Mouse (Mus musculus): Measurements from ENCODE around the gene Atrnl1. TPM values are rescaled to one million over a fixed set of nuclear protein-coding genes. Genes with fewer than 3 reads are reported as not detected.

The Atrnl1 gene
- total RNA-seq, 1 experiment from 2014 or later = 27.2 TPM

- no peak for ATAC-seq (ENCODE audit: extremely low read depth, insufficient number of reproducible peaks, low FRiP score, poor library complexity, severe bottlenecking)
Observed at GRCm38 (mm10) chr19:57941529-57941928, 330.7 kb downstream of the Atrnl1 start.

GRCm38 (mm10) chr19:57942281-57942680 is 331.4 kb downstream of the Atrnl1 start:
- ATAC-seq (ENCODE audit: extremely low read depth, insufficient number of reproducible peaks, low FRiP score, poor library complexity, severe bottlenecking) = no peak

- ATAC-seq (ENCODE audit: extremely low read depth, insufficient number of reproducible peaks, low FRiP score, poor library complexity, severe bottlenecking) = no peak
Observed at GRCm38 (mm10) chr19:57943308-57943707, 332.5 kb downstream of the Atrnl1 start.

GRCm38 (mm10) chr19:57944680-57945079 is 333.8 kb downstream of the Atrnl1 start:
- no peak for ATAC-seq (ENCODE audit: extremely low read depth, insufficient number of reproducible peaks, low FRiP score, poor library complexity, severe bottlenecking)

GRCm38 (mm10) chr19:57945626-57946250 is 334.9 kb downstream of the Atrnl1 start:
- ATAC-seq (ENCODE audit: extremely low read depth, insufficient number of reproducible peaks, low FRiP score, poor library complexity, severe bottlenecking) = no peak

- no peak for ATAC-seq (ENCODE audit: extremely low read depth, insufficient number of reproducible peaks, low FRiP score, poor library complexity, severe bottlenecking)
Observed at GRCm38 (mm10) chr19:57948489-57948888, 337.7 kb downstream of the Atrnl1 start.

GRCm38 (mm10) chr19:57949260-57949917 is 338.6 kb downstream of the Atrnl1 start:
- no peak for ATAC-seq (ENCODE audit: extremely low read depth, insufficient number of reproducible peaks, low FRiP score, poor library complexity, severe bottlenecking)

GRCm38 (mm10) chr19:57954131-57954530 is 343.3 kb downstream of the Atrnl1 start:
- no peak for ATAC-seq (ENCODE audit: extremely low read depth, insufficient number of reproducible peaks, low FRiP score, poor library complexity, severe bottlenecking)

GRCm38 (mm10) chr19:57956459-57956858 is 345.6 kb downstream of the Atrnl1 start:
- no peak for ATAC-seq (ENCODE audit: extremely low read depth, insufficient number of reproducible peaks, low FRiP score, poor library complexity, severe bottlenecking)

- ATAC-seq (ENCODE audit: extremely low read depth, insufficient number of reproducible peaks, low FRiP score, poor library complexity, severe bottlenecking) = no peak
Observed at GRCm38 (mm10) chr19:57957363-57957762, 346.5 kb downstream of the Atrnl1 start.

- no peak for ATAC-seq (ENCODE audit: extremely low read depth, insufficient number of reproducible peaks, low FRiP score, poor library complexity, severe bottlenecking)
Observed at GRCm38 (mm10) chr19:57958154-57958553, 347.3 kb downstream of the Atrnl1 start.

- ATAC-seq (ENCODE audit: extremely low read depth, insufficient number of reproducible peaks, low FRiP score, poor library complexity, severe bottlenecking) = no peak
Observed at GRCm38 (mm10) chr19:57958726-57959125, 347.9 kb downstream of the Atrnl1 start.

- no peak for ATAC-seq (ENCODE audit: extremely low read depth, insufficient number of reproducible peaks, low FRiP score, poor library complexity, severe bottlenecking)
Observed at GRCm38 (mm10) chr19:57961321-57961720, 350.5 kb downstream of the Atrnl1 start.

- no peak for ATAC-seq (ENCODE audit: extremely low read depth, insufficient number of reproducible peaks, low FRiP score, poor library complexity, severe bottlenecking)
Observed at GRCm38 (mm10) chr19:57961738-57962640, 351.2 kb downstream of the Atrnl1 start.

- ATAC-seq (ENCODE audit: extremely low read depth, insufficient number of reproducible peaks, low FRiP score, poor library complexity, severe bottlenecking) = no peak
Observed at GRCm38 (mm10) chr19:57963874-57964273, 353.0 kb downstream of the Atrnl1 start.

- no peak for ATAC-seq (ENCODE audit: extremely low read depth, insufficient number of reproducible peaks, low FRiP score, poor library complexity, severe bottlenecking)
Observed at GRCm38 (mm10) chr19:57969766-57970165, 358.9 kb downstream of the Atrnl1 start.

GRCm38 (mm10) chr19:57970342-57970895 is 359.6 kb downstream of the Atrnl1 start:
- ATAC-seq (ENCODE audit: extremely low read depth, insufficient number of reproducible peaks, low FRiP score, poor library complexity, severe bottlenecking) = no peak

- ATAC-seq (ENCODE audit: extremely low read depth, insufficient number of reproducible peaks, low FRiP score, poor library complexity, severe bottlenecking) = no peak
Observed at GRCm38 (mm10) chr19:57975201-57975600, 364.4 kb downstream of the Atrnl1 start.
